Mouse (Mus musculus) ES-E14 (cell line): ENCODE data around the gene Fgd3.

Experiments
- CHD2 ChIP-seq: IDR thresholded peaks from 2 replicates; pipeline ENCODE4 v1.6.1; 2014; ENCODE audit warnings: mild to moderate bottlenecking, low read depth, low read length, inconsistent platforms
- HCFC1 ChIP-seq: IDR thresholded peaks from 2 replicates; pipeline ENCODE4 v1.6.1; 2012; ENCODE audit warnings: low read length, inconsistent platforms, borderline replicate concordance; ENCODE audit not compliant: insufficient read depth
- MAFK ChIP-seq: IDR thresholded peaks from 2 replicates; pipeline ENCODE4 v1.6.1; 2014; ENCODE audit warnings: mild to moderate bottlenecking, low read depth, low read length, inconsistent platforms; ENCODE audit not compliant: insufficient read depth
- ZNF384 ChIP-seq: IDR thresholded peaks from 2 replicates; pipeline ENCODE4 v1.6.1; 2012; ENCODE audit warnings: low read depth, low read length, inconsistent platforms

GRCm38 (mm10) chr13:49326246-49327206 is 6.4 kb upstream of the Fgd3 start:
- TF ChIP-seq HCFC1 (no peak), CHD2 (no peak), MAFK (no peak), ZNF384 (no peak)
